Mouse (Mus musculus) kidney, postnatal 0 days (tissue): ENCODE measurements around the gene Apex1. TPM values are rescaled to one million over a fixed set of nuclear protein-coding genes. Genes with fewer than 3 reads are reported as not detected.

Source experiments
- ATAC-seq: fragments of 200-750 bp; cut with Nextera tagmentation; replicated peaks from 2 replicates; pipeline ENCODE4 v1.8.0; 2017; ENCODE audit warnings: low read depth, moderate number of reproducible peaks, moderate TSS enrichment, moderate library complexity; ENCODE audit not compliant: low FRiP score
- DNase-seq: peaks from one replicate; pipeline ENCODE4 v3.0.0-alpha.2; 2016; ENCODE audit warnings: low spot score
- H3K27ac ChIP-seq: fragments of 300-500 bp; sonication (generic); 2 replicates; pipeline ENCODE4 v1.5.1; 2014; ENCODE audit warnings: mild to moderate bottlenecking
- H3K27me3 ChIP-seq: fragments of 300-500 bp; sonication (generic); 2 replicates; pipeline ENCODE4 v1.6.1; 2014; ENCODE audit warnings: low read length, mixed read lengths; ENCODE audit not compliant: insufficient read depth
- H3K36me3 ChIP-seq: fragments of 300-500 bp; sonication (generic); 2 replicates; pipeline ENCODE4 v1.6.1; 2014; ENCODE audit warnings: low read length, mixed read lengths; ENCODE audit not compliant: insufficient read depth
- H3K4me1 ChIP-seq: fragments of 300-500 bp; sonication (generic); replicated peaks from 2 replicates; pipeline ENCODE4 v1.6.1; 2014; ENCODE audit warnings: antibody characterized with exemption, low read length, mixed read lengths; ENCODE audit not compliant: insufficient read depth
- H3K4me2 ChIP-seq: fragments of 300-500 bp; sonication (generic); 2 replicates; pipeline ENCODE4 v1.6.1; 2014; ENCODE audit warnings: mild to moderate bottlenecking, low read length, moderate library complexity, mixed read lengths
- H3K4me3 ChIP-seq: fragments of 300-500 bp; sonication (generic); replicated peaks from 2 replicates; pipeline ENCODE4 v1.5.1; 2014; ENCODE audit warnings: low read depth, low read length
- H3K9ac ChIP-seq: fragments of 300-500 bp; sonication (generic); 2 replicates; pipeline ENCODE4 v1.6.1; 2014; ENCODE audit warnings: low read depth, low read length
- H3K9me3 ChIP-seq: fragments of 300-500 bp; sonication (generic); replicated peaks from 2 replicates; pipeline ENCODE4 v1.6.1; 2016; ENCODE audit warnings: low read length, inconsistent platforms, mixed read lengths
- CTCF ChIP-seq: IDR thresholded peaks from 2 replicates; pipeline ENCODE4 v1.5.1; 2016; ENCODE audit warnings: antibody characterized with exemption, low read depth, mild to moderate bottlenecking, moderate library complexity
- WGBS: fragments of 180-500 bp; shearing (Covaris S2); extraction: QIAGEN DNeasy Blood & Tissue Kit; methylation state at CpG from one replicate; pipeline ENCODE4 v1.1.7; 2014; 5-methylcytosine and 5-hydroxymethylcytosine counted together
- polyA plus RNA-seq: library from polyadenylated mRNA; unstranded; fragments of >200 nt; fragmentation: Nextera tagmentation; extraction: Ambion mirVana; gene quantifications from 2 replicates; pipeline ENCODE4 v1.2.1, GENCODE M21; 2015

The Apex1 gene
- polyA plus RNA-seq, 1 experiment from 2014 or later = 212 TPM

DNA sequence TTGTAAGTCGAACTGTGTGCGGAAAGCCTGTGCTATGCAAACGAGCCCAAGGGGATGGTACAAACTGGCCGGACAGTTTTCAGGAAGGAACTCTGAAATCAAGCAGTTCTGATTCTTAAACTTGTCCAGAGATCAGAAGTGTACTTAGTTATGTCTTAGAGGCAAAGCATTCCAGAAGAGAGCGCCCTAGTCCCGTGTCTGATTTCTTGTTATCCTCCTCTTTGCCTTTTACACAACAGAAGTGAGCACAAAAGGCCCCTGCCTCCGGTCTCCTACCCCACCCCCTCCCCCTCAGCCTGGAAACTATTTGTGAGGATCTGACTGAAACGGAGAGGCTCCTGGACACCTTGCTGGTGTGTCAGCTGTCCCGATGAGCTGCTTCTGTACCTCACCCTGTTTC, 51.9 kb downstream of the Apex1 start:
- H3K4me2 ChIP-seq = no peak overlapping the region
- H3K4me1 ChIP-seq = peaks cover 4% of the 10 kb centered on the region; the same call in 1 of the 2 replicates
- H3K27me3 ChIP-seq = no peaks in the 10 kb centered on the region
- no peak overlapping the region for H3K9ac ChIP-seq
- no peak overlapping the region for H3K27ac ChIP-seq
- H3K9me3 ChIP-seq = no peaks in the 10 kb centered on the region
- WGBS = 12% methylated on average over 9 of the region's 9 CpGs
- H3K36me3 ChIP-seq = no peaks in the 10 kb centered on the region
- ATAC-seq (no peak; the same call in 1 of the 2 replicates), DNase-seq (peak; percentile 79)
- no peak overlapping the region for H3K4me3 ChIP-seq
- peak; percentile 59 for TF ChIP-seq CTCF

Other genes with a start within 250 kb of the Apex1 start
- not detected in 2 replicates for gene Olfr747, start 231.8 kb upstream of the Apex1 start, polyA plus RNA-seq
- gene Olfr748, start 217.6 kb upstream of the Apex1 start, polyA plus RNA-seq = not detected in 2 replicates
- gene Olfr749, start 179.9 kb upstream of the Apex1 start, polyA plus RNA-seq = not detected in 2 replicates
- gene Ttc5, start 139.4 kb upstream of the Apex1 start, polyA plus RNA-seq = 58.4 and 65.4 TPM in 2 replicates
- not detected in 2 replicates for gene Ccnb1ip1, start 117.2 kb upstream of the Apex1 start, polyA plus RNA-seq
- gene Parp2, start 117.1 kb upstream of the Apex1 start, polyA plus RNA-seq = 49.0 and 50.3 TPM in 2 replicates
- 8.4 and 10.9 TPM in 2 replicates for gene Tep1, start 54.4 kb upstream of the Apex1 start, polyA plus RNA-seq
- 0.24 and 0.37 TPM in 2 replicates for gene Klhl33, start 27.5 kb upstream of the Apex1 start, polyA plus RNA-seq
- 122 and 138 TPM in 2 replicates for gene Osgep, start 75 bp upstream of the Apex1 start, polyA plus RNA-seq
- 49.5 and 52.6 TPM in 2 replicates for gene Pip4p1, start 5.9 kb downstream of the Apex1 start, polyA plus RNA-seq
- gene Pnp, start 6.1 kb downstream of the Apex1 start, polyA plus RNA-seq = 78.5 and 81.0 TPM in 2 replicates
- gene Gm49342, start 19.5 kb downstream of the Apex1 start, polyA plus RNA-seq = not detected in 2 replicates
- gene Pnp2, start 31.0 kb downstream of the Apex1 start, polyA plus RNA-seq = 0.79 and 1.1 TPM in 2 replicates
- gene Rnase10, start 82.8 kb downstream of the Apex1 start, polyA plus RNA-seq = 0.08 and 0.11 TPM in 2 replicates
- gene Rnase9, start 116.9 kb downstream of the Apex1 start, polyA plus RNA-seq = 0.11 TPM in 1 of 2 replicates, not detected in the other
- 0.27 TPM in 1 of 2 replicates, not detected in the other for gene Rnase11, start 125.2 kb downstream of the Apex1 start, polyA plus RNA-seq
- 10.3 and 11.1 TPM in 2 replicates for gene Rnase12, start 132.7 kb downstream of the Apex1 start, polyA plus RNA-seq
- not detected in 2 replicates for gene Olfr750, start 149.5 kb downstream of the Apex1 start, polyA plus RNA-seq
- 41.4 and 48.2 TPM in 2 replicates for gene Rnase4, start 166.1 kb downstream of the Apex1 start, polyA plus RNA-seq
- gene Ang, start 166.2 kb downstream of the Apex1 start, polyA plus RNA-seq = 6.7 and 7.5 TPM in 2 replicates
- gene Eddm3b, start 189.5 kb downstream of the Apex1 start, polyA plus RNA-seq = 2.0 and 2.8 TPM in 2 replicates
- 0.83 and 1.4 TPM in 2 replicates for gene Rnase6, start 198.9 kb downstream of the Apex1 start, polyA plus RNA-seq
- 0.51 and 1.0 TPM in 2 replicates for gene Rnase1, start 221.8 kb downstream of the Apex1 start, polyA plus RNA-seq
- not detected in 2 replicates for gene Rnase2b, start 237.3 kb downstream of the Apex1 start, polyA plus RNA-seq